Mouse (Mus musculus) granulocyte monocyte progenitor cell, adult 5-6 weeks (primary cell): ENCODE data around the gene Tmem98. TPM values are rescaled to one million over a fixed set of nuclear protein-coding genes. Genes with fewer than 3 reads are reported as not detected.

ENCODE experiments used
- ATAC-seq: replicated peaks from 2 replicates; pipeline ENCODE4 v1.8.0; 2016; ENCODE audit warnings: mild to moderate bottlenecking, moderate TSS enrichment, inconsistent platforms; ENCODE audit not compliant: poor library complexity, severe bottlenecking
- total RNA-seq, 2 experiments: library from RNA; stranded (forward) in 1 of 2; stranded (reverse) in 1 of 2; fragments of 200-712, 200-1000 nt in 1 of 2; fragments of >200 nt in 1 of 2; fragmentation: Nextera tagmentation in 1 of 2; gene quantifications; 2 replicates each; pipeline ENCODE4 v1.2.3; 2014 to 2017

The Tmem98 gene
- total RNA-seq (2014; fragmentation: Nextera tagmentation) (1.7 TPM in 1 of 2 replicates, not detected in the other), total RNA-seq (2017) (0.88 TPM in 1 of 2 replicates, not detected in the other)

- peak; percentile 44 for ATAC-seq
Observed at GRCm38 (mm10) chr11:80809993-80810821, at the start of gene Tmem98. Gene Tmem98 (plus strand): TSS chr11:80810175.

GRCm38 (mm10) chr11:80761285-80761974, 48.5 kb upstream of the Tmem98 start:
- ATAC-seq, result no peak

GRCm38 (mm10) chr11:80762066-80762465, 47.9 kb upstream of the Tmem98 start:
- ATAC-seq, result no peak

- ATAC-seq, result no peak
Observed at GRCm38 (mm10) chr11:80766068-80766467, 43.9 kb upstream of the Tmem98 start.

- no peak for ATAC-seq
Observed at GRCm38 (mm10) chr11:80766472-80767319, 43.3 kb upstream of the Tmem98 start.

GRCm38 (mm10) chr11:80767320-80767617, 42.7 kb upstream of the Tmem98 start:
- ATAC-seq, result no peak

- no peak for ATAC-seq
Observed at GRCm38 (mm10) chr11:80771186-80771585, 38.8 kb upstream of the Tmem98 start.

GRCm38 (mm10) chr11:80771596-80772250, 38.3 kb upstream of the Tmem98 start:
- ATAC-seq, result no peak

GRCm38 (mm10) chr11:80772595-80773210, 37.3 kb upstream of the Tmem98 start:
- ATAC-seq, result no peak

- no peak for ATAC-seq
Observed at GRCm38 (mm10) chr11:80775535-80775934, 34.4 kb upstream of the Tmem98 start.

- ATAC-seq, result no peak
Observed at GRCm38 (mm10) chr11:80777708-80778107, 32.3 kb upstream of the Tmem98 start.

GRCm38 (mm10) chr11:80778157-80778556, 31.8 kb upstream of the Tmem98 start:
- no peak for ATAC-seq

GRCm38 (mm10) chr11:80778916-80779526, 31.0 kb upstream of the Tmem98 start:
- no peak for ATAC-seq

- peak; percentile 91 for ATAC-seq
Observed at GRCm38 (mm10) chr11:80779527-80780344, 30.2 kb upstream of the Tmem98 start, which contains the start of gene Myo1d. Gene Myo1d (minus strand): TSS chr11:80780025.

GRCm38 (mm10) chr11:80781535-80781934, 28.4 kb upstream of the Tmem98 start:
- ATAC-seq, result no peak

GRCm38 (mm10) chr11:80783460-80783859, 26.5 kb upstream of the Tmem98 start:
- no peak for ATAC-seq

GRCm38 (mm10) chr11:80784294-80784743, 25.7 kb upstream of the Tmem98 start:
- no peak for ATAC-seq

- peak; percentile 97 for ATAC-seq
Observed at GRCm38 (mm10) chr11:80785672-80786071, 24.3 kb upstream of the Tmem98 start.
